Mouse (Mus musculus): ENCODE measurements around the gene Gramd4.
"Not testable (repeated sequence)": the region's sequence is repeated elsewhere in the genome, so short reads cannot be mapped to it uniquely, and the experiment has no call there.

Gramd4 gene

DNA sequence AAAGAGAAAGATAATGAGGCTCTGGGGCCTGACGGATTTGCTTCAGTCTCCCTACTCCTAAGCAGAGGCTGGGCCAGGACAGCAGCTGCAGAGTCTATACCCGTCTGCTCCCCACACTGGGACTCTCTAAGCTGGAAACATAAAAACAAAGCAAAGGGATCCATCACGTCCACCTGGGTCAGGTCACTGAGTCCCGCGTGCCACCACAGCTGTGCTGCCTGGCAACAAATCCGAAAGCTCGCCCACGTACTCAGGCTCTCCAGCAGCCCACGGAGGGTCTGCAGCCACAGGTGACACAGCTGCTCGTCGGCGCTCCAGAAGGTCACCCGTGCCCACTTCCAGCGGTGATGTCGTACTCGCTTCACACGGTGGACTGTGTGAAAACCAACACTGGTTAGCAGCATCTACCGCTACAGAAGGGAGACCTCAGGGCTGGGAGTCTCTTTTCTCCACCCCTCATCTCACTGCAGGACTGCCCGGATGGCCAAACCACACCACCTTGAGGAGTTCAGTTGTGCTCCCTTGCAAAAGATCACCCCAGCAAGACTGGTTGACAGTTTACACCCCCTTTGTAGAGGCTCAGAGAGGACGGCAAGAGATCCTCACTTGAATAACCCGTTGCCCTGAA, 107.3 kb downstream of the Gramd4 start:
- DNase-seq (ENCODE audit: low spot score in 2 of 2), result no peak

DNA sequence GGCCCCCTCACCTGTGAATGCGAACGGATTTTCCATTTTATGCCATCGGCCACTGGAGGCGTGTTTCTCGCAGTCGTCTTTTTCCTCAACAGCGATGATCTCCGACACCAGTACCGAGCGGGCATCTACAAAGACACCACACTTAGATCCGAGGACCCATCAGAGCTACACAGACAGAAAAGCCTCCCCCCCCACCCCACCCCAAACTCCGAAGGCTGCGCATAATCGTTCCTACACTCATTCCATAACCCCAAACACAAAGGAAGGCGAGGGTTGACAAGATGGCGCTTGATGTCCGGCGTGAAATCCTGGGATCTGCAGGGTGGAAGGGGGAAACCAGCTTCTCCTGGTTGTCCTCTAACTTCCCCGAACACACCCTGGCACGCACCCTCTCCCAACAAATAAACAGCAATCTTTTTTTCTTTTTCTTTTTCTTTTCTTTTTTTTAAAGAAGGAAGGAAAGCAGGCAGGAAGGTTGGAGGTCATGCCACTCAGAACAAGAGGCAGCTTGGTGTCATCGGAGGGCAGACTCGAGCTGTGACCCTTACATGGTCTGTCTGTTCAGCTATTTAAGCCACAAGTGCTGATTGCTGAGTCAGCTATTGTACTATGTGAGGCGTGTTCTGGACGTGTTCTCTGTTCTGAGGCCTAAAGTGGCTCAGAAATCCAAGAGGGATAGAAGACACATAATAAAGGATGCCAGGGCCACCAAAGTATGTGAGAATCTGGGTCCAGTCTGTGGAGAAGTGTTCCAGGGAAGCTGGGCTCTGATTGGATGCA, 108.5 kb downstream of the Gramd4 start:
- DNase-seq (ENCODE audit: low spot score in 2 of 2), result no peak

DNA sequence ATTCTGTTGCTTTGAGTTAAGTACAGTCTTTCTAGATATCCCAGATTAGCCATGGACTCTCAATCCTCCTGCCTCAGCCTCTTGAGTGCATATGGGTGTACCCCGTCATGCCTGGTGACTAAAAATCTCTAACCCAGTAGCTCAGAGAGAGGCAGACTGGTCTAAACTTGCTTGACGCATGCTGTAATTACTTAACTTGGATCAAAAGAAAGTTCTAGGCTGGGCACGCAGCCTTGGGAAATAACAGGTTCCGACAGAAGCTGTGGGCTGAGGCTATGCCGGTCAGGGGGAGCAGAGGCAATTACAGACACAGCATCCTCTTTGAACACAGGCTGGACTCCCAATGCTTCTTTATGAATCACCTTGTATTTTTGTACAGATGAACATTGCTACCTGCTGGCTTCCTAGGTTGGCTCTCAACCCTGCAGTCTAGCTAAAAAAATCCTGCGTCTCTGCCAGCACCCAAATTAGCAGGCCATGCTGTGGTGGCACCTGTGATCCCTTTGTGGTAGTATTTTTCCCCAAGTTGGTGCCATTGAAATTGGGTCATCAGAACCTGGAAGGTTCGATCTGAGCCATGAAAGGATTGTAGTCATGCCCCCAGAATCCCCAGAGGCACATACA, 109.6 kb downstream of the Gramd4 start:
- DNase-seq (ENCODE audit: low spot score in 2 of 2), result no peak

DNA sequence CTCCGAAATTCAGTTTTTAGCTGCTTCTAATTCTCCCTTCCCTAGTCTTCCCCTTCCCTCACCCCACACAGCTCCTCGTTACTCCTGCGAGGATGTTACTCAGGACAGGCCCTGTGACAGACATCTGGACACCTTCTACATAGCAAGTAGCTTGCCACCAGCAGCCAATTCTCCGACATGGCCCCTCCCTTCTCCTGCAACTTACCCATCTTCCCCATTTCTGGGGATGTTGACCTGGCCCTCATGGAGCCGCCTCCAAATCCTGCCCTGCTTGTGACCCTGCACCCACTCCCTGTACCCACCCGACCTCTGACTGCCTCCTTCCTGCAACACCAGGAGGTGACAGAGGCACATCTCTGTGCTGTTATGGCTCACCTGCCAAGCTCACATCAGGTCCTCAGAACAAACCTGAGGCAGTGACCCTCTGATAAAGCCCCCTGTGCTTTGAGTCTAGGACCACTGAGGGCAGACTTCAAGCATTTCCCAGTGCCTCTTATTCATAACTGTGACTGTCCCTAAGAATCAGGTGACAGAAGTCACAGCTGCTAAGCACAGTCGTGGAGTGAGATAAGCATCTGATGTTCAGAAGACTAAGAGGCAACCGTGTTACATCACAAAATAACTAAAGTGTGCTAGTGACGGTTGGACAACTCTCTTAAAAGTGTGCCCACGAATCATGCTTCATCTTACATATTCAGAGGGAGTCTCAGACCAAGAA, 110.5 kb downstream of the Gramd4 start:
- no peak for DNase-seq (ENCODE audit: low spot score in 2 of 2)

DNA sequence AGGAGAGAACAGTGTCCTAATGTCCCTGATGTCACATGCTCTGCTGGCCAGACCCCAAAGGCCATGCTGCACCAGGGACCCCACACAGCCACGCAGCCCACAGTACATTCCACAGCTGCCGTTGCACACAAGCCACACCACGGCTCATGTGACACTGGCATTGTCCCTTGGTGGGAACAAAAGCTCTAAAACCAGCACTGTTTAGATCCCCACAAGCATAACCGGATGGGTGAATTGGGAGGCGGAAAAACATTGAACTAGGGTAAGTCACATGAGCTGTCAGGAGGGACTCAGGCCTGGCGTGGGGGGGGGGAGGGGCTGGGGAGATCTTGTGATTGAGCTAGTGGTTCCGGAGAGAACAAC, 111.0 kb downstream of the Gramd4 start:
- no peak for DNase-seq (ENCODE audit: low spot score in 2 of 2)

DNA sequence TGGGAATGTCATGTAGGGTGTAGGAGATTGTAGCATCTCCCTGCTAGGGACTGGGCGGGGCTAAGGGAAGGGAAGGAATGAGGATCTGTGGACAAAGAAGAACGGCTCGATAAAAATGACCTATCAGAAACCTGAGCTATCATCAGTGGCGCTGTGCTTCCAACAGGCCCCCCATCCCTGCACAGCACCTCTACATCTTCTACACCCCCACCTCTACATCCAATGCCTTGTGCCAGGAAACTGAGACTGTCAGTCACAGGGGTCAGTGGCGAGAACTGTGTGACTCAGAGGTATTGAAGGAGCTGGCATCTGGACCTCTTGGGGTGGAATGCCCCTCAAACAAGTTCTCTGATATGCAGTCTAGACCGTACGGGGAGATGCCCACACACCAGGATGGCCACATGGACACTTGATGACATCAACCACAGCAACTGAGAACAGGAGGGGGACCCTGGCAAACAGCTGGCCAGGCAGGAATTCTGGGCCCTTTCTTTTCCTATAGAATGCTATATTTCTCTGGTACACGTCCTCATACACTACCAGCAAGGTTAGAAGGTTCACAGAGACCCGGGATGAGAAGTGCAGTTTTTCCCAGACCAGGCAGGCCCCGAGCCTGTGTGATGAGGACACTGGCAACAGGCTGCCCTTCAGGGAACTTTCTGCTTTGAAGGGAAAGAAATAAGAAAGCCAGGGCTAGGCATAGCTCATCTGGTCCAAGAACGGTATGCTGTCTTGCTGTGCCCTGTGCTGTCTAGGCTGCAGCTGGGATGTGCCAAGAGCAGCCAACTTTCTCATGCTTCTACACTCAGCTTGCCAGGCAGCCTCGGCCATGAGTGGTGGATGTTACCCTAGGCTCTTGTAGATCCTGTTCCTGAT, 111.7 kb downstream of the Gramd4 start:
- DNase-seq (ENCODE audit: low spot score in 2 of 2), result no peak

DNA sequence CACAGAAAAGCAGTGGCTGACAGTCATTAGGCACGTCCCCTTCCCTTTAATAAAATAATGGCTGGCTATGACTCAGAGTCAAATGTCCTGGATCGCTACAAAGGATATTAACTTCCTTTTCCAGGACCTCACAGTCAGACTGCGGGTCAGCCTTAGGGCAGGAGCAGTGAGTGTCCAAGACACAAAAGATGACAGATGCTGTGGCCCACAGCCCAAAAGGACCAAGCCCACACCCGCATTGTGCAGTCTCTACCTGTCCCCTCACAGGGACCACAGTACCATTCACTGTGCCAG, 112.3 kb downstream of the Gramd4 start:
- no peak for DNase-seq (ENCODE audit: low spot score in 2 of 2)

DNA sequence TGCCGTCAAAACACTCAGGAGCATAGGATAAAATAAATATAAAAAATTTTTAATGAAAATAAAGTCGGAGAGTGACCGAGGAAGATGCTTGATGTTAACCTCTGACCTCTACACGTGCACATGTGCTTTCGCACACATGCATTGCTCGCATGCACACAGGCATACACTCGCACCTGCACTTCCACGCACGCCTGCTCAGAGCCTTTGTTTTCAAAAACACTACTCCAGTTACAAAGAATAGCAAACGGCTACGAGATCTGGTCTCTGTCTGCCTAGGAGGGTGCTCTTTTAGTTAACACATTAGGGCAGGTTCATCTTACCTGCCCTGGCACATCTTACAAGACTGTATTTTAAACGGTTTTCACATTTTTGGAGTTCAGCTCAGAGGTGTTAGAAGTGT, 113.8 kb downstream of the Gramd4 start:
- DNase-seq (ENCODE audit: low spot score in 2 of 2), result no peak

DNA sequence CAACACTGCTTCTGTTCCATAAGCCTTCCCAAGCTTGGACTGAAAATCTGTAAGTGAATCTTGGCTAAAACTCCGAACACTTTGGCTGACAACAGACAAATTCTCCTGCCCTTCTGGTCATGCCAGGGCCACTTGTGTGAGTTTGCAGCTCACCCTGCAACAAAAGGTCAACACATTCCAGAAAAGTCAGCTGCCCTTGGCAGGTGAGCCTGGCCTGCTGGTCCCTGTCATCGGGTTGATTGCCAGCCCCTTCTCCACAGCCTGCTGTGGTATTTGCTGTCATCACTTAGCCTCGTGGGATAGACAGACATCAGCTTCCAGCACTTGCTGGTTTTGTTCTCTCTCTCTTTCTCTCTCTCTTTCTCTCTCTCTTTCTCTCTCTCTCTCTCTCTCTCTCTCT, 114.6 kb downstream of the Gramd4 start:
- no peak for DNase-seq (ENCODE audit: low spot score in 2 of 2)

DNA sequence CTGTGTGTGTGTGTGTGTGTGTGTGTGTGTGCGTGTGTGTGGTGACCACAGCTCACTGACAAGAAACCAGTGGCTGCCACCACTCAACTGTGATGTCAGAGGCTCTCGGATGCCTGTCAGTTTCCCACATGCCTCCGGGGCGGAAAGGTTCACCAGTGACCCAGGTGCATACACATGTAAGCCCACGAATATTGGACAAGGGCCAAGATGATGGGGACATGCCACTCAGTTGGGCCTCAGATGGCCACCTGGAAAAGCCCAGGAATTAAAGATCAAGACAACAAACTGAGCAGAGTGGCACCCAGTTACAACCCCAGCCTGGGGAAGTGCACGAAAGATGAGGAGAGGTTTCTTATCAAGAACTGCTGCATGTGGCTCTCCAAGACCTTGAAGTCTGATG, 115.0 kb downstream of the Gramd4 start:
- DNase-seq (ENCODE audit: low spot score in 2 of 2), result no peak

DNA sequence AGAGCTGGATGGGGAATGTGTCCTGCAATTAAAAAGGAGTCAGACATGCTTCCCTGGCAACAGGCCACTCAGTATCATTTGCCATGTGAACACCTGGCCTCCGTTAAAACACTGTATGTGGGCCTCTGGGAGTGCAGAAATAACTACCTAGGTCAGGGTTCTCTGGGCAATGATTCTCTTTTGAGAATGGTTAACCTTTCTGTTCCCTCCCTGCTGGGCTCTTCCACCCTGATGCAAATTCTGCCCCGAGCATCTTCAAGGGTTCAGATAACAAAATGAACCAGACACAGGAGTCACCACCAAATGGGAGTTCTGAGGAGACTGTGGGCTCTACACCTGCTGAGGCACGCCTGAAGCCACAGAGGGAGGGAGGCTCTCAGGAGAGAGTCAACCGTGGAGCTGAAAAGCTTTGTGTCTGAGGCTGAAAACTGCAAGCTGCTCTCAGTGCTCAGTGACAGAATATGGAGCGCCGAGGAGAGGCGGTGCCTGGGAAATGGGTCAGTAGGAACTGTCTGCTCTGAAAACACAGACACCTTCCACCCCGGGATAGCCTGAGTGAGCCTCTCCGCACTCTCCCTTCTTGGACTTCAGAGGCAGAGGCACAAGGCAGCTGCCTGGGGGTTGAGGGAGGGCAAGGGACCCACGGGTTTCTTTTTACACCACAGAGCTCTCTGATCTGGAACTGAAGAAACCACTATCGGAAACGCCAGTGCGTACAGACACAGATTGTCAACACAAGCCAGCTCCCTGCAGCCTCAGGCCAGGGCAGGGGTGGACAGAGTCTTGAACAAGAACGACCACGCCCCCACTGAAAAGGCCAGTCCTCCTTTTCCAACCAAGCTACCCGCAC, 115.9 kb downstream of the Gramd4 start:
- peak in 1 of 2 experiments; percentile 40 for DNase-seq (ENCODE audit: low spot score in 2 of 2)

DNA sequence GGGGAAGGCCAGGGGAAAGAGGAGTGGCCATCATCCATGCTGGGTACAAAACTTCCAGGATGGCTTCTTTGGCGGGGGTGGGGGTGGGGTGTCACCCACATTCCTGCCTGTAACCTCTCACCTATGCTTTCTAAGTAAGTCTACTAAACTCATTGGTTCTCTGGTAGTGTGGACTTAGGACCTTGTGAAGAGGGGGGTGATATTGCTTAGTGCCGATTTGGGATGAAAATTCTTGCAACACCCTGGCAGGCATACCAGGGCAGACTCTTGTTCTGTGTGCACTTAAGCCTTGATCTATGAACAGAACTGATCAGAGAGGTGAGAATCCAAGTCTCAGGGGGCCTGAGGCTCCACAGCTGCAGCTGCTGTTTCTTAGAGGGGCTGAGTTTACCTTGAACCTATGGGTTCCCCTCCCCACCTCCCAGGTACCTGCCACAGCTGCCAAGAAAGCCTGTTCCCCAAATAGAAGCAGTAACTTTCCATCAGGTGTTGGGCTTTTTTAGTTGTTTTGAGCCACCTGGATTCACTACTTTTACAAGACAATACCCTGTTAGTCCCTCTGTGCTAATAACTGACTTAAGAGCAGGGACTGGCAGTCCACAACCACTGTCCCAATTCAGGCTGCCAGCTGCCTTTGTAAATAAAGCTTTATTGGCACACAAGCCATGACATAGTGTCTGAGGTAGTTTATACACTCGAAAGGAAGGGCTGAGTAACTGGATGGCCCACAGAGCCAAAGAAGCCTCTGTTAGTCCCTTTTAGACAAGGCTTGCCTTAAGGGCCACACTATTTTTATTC, 118.0 kb downstream of the Gramd4 start:
- DNase-seq (ENCODE audit: low spot score in 2 of 2), result no peak

DNA sequence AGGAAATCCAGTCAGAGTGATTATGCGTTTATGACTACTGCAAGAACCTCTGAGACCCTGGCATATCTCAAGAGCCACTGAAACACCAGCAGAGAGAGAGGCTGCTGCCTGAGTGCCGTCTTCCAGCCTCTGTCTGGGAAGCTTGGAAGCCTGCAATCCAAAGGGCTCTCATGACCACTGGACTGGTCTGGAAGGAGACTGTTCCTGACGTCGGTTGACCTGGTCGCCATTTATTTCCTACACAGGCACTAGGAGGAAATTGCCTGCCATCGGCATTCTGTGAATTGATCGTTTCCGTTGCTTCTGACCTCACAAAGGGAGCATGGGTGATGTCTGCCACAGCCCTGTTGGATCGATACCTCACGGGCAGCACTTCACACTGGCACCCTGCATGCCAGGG, 118.7 kb downstream of the Gramd4 start:
- no peak for DNase-seq (ENCODE audit: low spot score in 2 of 2)

DNA sequence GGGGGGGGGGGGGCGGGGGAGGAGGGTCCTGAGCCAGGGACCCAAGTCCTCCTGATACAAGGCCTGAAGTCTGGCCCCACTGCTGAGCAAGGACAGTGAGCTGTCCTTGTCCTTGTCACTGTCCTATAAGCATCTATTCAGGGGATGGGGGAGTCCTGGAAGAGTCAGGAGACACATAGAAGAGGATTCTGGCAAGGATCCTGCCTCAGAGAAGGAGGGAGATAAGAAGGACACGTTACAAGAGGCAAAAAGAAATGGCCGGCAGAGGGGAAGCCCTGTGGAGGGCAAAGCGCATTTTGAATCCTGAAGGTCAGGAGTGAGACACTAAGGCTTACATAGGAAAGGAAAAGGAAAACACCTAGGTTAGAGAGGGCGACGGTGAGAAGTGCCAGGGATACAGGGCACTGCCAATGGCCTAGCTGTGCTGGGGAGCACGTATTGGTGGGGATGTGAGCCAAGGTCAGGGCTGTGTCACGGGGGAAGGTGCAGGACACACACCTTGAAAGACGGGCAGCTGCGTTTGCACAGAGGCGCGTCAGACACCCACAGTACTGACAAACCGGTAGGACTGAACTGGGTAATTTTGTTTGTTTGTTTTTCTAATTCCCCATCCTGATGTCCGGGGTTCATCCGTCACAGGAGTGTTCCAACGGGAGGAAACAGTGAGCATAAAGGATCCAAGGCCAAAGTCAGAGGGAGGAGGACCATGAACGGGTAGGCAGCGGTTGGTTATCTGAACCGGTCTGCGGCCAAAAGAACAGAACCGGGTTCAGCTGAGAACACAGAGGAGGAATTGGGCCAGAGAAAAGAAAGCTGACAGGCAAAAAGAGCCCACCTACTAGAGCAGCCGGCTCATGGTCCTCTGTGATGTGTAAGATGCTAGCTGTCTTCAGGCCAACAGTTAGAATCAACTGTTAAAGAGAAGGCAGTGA, 119.5 kb downstream of the Gramd4 start:
- no peak for DNase-seq (ENCODE audit: low spot score in 2 of 2)

DNA sequence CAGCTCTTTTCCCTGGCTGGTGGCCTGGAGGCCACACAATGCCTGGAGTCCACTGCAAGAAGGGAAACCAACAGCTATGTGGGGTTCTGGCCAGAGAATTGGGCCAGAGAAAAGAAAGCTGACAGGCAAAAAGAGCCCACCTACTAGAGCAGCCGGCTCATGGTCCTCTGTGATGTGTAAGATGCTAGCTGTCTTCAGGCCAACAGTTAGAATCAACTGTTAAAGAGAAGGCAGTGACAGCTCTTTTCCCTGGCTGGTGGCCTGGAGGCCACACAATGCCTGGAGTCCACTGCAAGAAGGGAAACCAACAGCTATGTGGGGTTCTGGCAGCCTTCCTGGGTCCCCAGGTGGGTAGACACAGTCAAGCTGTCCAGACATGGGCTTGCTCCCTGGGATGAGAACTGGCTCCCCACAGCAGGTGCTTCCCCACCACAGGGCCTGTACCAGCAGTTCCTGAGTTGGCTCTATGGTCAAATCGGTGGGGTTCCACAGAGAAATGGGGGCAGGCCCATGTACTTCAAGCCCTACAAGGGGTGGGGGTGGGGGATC, 120.3 kb downstream of the Gramd4 start:
- DNase-seq (ENCODE audit: low spot score in 2 of 2), result not testable (repeated sequence)

DNA sequence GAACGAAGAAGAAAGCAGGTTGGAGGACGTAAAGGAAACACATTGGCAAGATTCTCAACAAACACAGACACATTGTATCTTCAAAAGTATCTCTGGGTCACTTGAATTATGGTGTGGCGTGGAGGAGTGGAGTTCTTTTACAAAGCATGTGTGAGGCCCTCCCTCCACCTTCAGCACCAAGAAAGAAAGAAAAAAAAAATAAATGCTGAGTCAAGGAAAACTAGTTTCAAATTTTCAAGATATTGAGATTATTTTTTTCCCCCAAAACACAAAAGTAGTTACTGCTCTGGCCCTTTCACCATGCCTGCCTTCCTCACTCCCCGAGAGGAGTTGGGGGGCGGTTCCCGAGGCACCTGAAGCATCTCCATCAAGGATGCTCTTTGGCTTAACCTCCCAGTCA, 121.1 kb downstream of the Gramd4 start:
- DNase-seq (ENCODE audit: low spot score in 2 of 2), result no peak

DNA sequence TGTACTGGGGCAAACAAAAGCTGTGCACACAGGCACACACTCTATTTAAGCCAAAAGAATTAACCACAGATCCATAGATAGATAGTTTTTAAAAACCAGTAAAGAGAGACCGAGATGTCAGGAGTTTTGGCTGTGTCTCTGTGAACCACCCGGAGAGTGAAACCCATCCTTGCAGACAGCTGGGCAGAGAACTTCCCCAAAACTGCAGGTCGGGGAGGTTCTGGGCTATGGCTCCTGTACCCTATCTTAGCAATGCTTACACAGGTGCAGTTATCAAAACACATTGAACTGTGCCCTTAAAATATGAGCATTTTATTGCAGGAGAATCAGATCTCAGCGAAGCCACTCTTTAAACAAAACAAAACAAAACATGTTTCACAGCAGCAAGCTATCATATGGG, 122.9 kb downstream of the Gramd4 start:
- DNase-seq (ENCODE audit: low spot score in 2 of 2), result no peak

DNA sequence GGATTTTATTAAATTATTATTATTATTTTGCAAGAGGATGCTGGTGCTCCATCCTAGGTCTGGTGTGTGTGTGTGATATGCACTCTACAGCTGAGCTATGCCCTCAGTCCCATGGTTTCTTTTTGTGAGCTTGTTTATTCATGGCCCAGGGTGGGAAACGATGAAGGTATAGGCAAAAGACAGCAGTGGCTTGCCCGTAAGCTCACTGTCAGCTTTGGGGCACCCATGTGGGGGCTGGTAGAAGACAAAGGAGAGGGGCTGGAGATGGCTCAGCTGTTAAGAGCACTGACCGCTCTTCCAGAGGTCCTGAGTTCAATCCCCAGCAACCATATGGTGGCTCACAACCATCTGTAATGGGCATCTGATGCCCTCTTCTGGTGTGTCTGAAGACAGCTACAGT, 123.8 kb downstream of the Gramd4 start:
- not testable (repeated sequence) for DNase-seq (ENCODE audit: low spot score in 2 of 2)

All from spleen, postnatal 4 days (tissue).